Mouse (Mus musculus): ENCODE data around the gene Gm3336.

Gm3336 gene

DNA sequence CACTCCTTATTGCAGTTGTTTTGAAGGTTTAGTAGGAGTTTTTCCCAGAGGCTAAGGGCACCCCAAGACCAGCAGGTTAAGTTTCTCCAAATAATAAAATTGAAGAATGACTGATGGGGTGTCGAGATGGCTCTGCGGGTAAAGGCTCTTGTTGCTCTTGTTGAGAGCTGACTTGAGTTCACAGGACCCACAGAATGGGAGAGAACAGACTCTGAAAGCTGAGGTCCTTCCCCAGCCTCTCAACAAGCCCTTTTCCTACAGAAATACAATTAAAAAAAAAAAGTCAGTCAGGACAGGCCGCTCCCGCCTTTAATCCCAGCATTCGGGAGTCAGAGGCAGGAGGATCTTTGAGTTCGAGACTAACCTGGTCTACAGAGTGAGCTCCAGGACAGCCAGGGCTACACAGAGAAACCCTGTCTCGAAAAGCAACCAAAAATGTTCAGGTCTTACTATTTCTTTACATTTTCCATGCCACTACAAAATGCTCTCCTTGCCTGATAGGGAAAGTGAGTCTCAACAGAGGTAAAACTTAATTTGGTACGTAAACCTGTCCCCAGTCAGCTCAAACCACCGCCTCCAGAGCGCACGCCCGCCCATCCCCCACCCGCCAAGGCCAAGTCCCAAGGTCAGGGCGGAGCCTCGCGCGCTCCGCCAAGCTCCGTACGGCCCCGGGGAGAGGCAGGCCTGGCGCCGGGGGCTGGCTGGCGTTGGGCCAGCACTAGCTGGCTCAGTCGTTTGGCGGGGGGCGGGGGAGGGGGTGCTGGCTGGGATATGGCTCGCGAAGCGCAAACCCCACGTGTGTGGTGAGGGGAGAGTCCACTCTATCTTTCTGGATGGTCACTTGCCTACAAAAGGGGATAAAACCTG, 22.1 kb upstream of the Gm3336 start:
- peak; percentile 98 for DNase-seq

DNA sequence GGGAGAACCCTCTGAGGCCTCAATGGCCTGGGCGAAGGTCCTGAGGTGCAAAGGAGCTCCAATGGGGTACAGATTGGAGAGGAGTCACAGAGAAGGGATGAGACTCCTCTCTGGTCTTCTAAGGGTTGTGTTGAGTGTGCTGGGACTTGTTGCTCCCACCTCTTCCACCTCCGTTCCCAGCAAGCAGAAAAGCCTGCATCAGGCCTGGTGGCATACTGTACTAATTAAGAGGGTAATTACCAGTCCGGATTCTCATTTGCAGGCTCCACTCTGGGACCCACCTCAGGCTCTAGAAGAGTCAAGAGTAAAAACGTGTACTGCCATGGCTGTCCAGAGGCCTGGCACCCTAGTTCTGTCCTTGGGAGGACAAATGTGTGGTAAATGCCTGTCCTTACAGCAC, 21.4 kb upstream of the Gm3336 start:
- DNase-seq = no peak

DNA sequence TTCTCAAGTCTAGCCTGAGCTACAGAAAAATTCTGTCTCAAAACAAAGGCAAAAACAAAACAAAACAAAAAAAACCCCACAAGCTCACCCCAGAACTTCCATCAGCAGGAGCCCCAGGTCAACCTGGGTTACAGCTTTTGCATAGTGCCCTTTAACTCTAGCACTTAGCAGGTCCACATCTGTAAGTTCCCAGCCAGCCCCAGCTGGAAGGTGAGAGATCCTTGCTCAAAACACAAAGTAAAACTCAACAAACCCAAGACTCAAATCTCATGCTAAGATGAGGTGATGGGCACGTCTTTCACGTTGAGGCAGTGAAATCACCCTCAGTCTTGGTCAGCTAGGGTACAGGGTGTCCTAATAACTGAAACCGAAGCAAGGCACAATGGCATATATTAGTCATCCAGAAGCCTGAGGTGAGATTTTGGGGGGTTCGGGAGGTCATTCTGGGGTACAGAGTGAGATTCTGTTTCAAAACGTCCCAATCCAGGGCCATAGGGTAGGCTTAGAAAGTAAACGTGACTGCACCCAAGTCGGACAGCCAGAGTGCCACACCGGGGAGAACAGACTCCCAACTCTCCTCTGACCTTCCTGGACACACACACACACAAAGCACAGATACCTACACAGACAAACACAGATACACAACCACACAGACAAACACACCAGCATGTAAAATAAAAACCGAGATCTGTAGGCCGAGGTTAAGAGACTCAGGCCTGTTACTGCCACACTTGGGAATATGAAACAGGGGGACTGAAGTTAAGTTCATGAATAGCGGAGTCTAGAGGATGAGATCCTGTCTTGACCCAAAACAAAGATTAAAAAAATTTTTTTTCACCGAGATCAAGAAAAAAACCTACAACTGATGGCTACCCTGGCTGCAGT, 20.7 kb upstream of the Gm3336 start:
- DNase-seq = peak; percentile 96

DNA sequence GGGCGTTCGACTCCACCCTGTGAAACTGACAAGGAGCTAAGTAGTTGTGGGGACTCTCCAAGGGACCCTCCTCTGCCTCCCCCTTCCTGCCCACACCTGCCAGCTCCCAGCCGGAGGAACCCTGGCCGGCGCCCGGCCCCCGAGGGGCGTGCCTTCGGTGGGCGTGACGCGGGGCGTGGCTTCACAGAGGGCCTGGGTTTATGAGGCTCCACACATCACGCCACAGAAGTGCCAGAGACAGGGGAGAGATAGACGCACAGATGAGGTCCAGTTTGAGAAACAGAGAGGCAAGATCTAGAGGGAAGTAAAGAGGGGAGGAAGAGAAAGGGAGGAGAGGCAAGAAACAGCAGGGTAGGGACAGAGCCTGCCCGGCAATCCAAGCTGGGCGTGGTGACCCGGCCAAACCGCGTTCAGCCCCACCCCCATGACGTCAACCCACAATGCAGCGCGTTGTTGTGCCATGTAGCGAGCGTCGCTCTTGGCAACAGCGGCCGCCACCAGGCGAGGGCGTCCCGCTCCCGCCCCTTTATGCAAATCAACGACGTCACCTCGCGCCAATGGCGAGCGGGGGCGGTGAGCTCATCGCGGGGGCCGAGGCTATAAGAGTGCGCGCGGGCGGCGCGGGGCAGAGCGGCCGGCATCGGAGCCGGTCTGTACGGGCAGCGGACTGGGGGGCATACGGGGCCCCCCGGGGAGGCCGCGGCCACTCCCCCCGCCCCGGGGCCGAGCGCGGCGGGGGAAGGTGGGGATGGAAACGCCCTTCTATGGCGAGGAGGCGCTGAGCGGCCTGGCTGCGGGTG, 19.8 kb upstream of the Gm3336 start, which contains the start of gene Jund:
Gene Jund (plus strand): TSS at position 640 of the 800 bp plus-strand sequence.
- DNase-seq = peak; percentile 100

DNA sequence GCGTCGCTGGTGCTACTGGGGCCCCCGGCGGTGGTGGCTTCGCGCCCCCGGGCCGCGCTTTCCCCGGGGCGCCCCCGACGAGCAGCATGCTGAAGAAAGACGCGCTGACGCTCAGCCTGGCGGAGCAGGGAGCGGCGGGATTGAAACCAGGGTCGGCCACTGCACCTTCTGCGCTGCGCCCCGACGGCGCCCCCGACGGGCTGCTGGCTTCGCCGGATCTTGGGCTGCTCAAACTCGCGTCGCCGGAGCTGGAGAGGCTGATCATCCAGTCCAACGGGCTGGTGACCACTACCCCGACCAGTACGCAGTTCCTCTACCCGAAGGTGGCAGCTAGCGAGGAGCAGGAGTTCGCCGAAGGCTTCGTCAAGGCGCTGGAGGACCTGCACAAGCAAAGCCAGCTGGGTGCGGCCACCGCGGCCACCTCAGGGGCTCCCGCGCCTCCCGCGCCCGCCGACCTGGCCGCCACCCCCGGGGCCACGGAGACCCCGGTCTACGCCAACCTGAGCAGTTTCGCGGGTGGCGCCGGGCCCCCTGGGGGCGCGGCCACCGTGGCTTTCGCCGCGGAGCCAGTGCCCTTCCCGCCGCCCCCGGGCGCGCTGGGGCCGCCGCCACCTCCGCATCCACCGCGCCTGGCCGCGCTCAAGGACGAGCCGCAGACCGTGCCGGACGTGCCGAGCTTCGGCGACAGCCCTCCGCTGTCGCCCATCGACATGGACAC, 19.1 kb upstream of the Gm3336 start:
- DNase-seq = no peak

DNA sequence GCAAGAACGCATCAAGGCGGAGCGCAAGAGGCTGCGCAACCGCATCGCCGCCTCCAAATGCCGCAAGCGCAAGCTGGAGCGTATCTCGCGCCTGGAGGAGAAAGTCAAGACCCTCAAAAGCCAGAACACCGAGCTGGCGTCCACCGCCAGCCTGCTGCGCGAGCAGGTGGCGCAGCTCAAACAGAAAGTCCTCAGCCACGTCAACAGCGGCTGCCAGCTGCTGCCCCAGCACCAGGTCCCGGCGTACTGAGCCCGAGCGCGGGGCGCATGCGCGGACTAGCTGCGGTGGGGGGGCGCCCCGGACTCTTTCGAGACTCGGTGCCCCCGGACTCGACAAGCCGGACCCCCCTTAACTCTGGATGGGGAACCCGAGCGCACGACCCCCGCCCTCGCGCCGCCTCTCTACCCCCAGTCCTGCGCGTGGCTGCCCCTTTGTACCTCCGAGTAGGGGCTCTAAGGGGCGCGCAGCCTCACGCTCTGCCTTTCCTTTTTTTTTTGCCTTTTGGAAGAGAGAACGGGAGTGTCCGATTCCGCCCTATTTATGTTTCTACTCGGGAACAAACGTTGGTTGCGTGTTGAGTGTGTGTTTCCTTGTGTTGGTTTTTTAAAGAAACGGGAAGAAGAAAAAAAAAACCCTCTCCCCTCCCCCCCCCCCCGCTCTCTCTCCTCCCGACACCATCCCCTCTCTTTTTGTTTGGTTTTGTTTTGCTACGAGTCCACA, 18.3 kb upstream of the Gm3336 start:
- peak; percentile 99 for DNase-seq

DNA sequence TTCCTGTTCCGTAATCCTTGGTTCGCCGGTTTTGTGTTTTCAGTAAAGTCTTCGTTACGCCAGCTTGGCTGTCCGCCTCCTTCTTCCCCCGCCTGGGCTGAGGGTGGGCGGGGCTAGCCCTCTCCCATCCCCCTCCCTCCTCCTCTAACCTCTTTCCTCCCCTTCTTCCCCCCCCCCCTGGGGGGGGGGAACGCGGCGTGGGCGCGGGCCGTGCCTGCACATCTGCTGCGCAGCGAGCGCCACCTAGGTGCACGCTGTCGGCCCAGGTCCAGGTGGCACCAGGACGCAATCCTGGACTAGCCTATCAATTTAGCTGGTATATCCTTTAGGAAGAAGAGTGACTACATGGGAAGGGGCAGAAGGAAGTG, 17.8 kb upstream of the Gm3336 start:
- peak; percentile 99 for DNase-seq

DNA sequence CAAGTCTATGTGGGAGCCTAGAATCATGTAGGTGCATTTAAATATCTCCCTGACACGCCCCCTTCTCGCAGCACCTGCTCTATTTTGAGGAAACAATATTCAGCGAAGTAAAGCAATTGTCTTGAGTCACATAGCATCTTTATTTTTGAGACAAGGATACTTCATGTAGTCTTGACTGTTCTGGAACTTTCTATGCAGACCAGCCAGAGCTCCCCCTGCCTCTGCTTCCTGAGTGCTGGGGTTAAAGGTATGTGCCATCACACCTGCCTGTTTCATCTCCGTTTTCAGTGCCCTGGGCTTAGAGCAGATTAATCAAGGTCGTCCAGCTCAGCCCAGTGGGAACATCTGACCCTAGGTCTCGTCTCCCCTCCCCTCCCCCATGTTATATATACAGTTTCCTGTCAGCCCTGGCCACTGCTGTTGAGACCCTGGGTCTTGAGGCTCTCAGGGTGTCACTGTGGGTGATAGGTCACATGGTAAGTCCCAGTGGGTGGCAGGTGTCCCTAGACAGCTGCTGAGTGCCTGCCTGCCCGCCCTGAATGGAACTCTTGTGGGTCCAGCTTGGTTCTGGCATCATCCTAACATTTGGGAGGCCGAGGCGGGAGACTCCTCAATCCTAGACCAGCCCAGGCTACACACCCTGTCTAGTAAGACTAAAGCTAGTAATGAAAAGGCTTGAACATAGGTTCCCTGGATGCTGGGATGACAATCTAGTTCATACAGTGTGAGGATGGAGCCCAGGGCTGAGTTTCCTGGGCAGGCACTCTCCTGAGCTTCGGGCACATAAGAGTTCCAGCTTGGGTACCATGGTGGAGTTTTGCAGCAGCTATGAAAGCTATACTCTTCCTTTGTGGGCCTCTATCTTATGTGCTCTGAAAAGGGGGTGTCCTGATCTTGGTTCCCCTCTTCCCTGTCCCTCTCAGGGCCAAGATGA, 17.0 kb upstream of the Gm3336 start:
- DNase-seq = peak; percentile 96

DNA sequence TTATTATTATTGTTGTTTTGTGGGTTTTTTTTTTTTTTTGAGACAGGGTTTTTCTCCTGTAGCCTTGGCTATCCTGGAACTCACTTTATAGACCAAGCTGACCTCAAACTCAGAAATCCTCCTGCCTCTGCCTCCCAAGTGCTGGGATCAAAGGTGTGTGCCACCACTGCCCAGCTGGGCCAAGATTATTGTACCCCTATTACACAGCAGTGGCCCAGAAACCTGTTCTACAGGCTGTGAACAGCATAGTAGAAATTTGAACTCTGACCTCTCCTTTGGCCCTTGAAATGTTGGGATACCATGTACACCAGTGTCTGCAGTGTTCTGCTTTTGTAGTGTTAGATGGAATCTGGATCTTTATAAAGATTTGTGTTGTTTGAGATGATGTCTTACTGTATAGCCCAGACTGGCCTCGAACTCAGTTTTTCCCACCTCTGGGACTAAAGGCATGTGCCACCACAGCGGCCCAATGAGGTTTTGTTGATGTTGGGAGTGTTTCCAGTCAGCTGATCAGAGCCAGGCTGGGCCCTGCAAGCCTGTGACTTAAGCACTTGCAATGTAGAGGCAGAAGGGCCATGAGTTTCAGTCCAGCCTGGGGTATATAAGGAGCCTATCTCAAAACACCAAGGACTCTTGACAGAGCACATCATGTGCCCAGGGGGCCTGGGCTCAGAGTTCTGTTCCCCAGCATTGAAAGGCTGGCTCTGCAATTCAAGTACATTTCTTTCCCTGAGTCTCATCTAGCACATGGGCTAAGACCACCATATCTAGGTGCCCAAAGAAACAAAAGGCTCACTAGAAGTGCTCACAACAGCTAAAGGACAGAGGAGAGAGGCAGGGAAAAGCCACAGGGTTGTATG, 16.1 kb upstream of the Gm3336 start:
- peak; percentile 95 for DNase-seq

DNA sequence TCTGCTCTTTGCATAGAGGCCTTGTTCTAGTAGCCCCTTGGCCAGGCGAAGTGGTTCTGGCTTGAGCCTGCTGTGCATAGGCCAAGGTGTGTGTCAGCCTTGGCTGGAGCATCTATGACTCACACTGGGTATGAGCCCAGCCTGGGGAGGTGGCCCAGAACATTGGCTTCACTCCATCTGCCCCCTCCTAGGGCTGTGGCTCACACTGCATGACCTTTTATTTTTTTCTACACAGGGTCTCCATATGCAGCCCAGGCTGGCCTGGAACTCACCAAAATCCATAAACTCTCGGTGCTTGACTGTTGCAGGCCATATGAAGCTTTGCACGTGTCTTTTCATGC, 15.5 kb upstream of the Gm3336 start:
- DNase-seq = peak; percentile 99

DNA sequence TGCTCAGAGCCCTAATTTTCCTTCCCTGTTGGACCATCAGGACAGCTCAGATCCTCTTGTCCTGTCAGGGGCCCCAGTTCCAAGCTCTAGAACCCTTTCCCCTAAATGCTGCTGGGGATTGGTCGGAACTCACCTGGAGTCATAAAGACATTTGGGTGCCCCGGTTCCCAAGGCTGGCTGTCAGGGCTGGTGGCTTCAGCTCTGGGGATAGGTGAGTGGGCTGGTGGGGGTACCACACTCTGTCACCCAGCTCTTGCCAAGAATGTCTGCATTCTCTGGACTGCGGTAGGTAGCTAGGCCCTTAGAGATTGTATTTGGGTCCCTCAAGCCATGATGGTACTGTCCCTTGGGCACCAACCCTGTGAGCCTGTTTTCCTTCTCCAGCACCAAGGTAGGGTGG, 15.1 kb upstream of the Gm3336 start, which contains the start of gene Iqcn:
Gene Iqcn (plus strand): TSS at position 171 of the 400 bp plus-strand sequence.
- DNase-seq = peak; percentile 95

DNA sequence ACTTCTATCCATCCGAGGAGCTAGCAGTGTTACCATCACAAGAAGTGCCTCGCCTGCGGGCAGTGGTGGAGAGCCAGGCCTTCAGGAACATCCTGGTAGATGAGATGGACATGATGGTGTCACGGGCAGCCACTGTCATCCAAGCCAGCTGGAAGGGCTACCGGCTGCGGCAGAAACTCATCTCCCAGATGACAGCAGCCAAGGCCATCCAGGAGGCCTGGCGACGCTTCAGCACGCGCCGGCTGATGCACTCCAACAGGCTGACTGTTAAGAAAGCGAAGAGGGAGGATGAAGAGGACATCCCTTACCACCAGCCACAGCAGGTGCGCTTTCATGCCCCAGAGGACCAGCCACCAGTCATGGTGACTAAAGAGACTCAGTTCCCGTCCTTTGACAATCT, 10.1 kb upstream of the Gm3336 start:
- peak; percentile 93 for DNase-seq

DNA sequence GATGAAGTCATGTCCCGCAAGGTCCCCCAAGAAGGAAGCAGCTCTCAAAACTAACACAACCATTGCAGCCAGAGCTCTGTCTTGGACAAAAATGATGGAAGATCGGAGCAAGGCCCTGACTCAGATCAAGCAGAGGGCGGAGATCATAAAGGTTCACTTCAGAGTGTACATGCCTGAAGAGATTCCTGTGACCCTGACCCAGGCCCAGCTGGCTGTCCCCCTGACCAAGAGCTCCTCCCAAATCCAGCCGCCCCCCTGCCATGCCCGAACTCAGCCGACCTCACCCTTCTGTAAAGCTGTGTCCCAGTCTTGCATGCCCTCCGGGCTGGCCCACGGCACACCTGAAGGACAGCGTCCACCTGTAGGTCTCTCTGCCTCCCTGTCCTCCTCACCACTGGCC, 8.5 kb upstream of the Gm3336 start:
- DNase-seq = peak; percentile 91

DNA sequence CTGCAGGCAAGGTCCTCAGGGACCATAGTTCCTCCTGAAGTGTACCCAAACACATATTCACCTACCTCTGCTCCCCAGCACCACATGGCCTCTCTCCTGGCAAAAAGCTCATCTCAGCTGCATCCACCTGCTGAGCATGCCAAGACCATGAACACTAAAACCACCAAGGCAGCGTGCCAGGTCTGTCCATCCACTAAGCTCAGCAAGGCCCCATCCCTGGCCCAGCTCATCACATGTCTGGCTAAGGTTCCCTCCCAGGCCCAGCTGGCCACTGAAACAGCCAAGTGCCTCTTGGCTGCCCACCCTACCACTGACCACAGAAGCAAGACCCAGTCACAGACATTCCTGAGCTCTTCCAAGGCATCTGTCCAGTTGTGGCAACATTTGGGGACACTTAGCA, 8.0 kb upstream of the Gm3336 start:
- DNase-seq = peak; percentile 97

DNA sequence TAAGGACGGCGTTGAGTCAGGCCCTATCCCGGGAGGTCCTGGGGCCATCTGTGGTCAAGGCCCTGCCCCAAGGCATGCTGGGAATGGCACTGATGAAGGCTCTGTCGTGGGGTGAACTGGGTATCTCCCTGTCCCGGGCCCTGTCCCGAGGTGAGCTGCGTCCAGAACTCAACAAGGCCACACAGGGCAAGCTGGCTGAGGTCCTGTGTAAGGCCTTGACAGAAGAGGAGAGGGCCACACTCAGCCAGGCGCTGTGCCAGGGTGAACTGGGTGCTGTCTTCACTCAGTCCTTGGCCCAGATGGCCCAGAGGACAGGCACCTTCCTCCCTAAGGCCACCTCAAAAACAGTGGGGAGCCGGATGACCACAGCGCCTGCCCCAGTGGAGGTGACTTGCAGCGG, 7.3 kb upstream of the Gm3336 start:
- DNase-seq = peak; percentile 93

DNA sequence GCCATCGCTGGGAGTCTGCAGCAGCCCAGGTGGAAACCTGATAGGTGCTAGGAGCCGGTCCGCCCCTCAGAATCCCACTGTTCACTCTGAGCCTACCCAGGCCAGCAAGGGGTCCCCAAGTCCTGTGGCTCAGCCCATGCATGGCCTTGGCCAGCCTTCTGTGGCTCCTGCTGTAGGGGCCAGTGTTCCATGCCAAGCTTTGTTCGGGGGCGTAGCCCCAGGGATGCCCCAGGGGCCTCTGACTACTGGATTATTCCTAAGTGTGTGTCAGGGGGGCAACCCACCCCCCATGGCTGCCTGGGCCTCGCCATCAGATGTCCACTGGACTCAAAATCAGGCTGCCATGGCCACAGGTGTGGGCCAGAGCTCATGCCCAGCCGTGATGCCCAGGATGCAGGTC, 4.4 kb upstream of the Gm3336 start:
- peak; percentile 92 for DNase-seq

DNA sequence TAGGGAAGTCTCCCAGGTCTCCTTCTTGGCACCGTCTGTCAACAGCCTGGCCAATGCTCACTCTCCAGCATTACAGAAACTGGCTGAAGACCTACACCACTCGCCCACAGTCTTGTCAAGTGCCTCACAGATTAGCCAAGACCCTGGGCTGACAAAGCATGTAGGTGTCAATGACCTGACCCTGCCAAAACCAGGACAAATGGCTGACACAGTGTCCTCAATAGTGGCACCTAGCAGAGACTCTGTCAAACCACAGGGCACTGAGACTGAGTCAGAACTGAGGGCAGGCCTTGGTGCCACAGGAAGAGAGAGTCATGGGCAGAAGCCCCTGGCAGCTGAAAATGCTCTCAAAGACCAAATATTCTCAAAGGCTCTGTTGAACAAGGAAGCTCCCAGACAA, 3.3 kb upstream of the Gm3336 start:
- DNase-seq = peak; percentile 87

DNA sequence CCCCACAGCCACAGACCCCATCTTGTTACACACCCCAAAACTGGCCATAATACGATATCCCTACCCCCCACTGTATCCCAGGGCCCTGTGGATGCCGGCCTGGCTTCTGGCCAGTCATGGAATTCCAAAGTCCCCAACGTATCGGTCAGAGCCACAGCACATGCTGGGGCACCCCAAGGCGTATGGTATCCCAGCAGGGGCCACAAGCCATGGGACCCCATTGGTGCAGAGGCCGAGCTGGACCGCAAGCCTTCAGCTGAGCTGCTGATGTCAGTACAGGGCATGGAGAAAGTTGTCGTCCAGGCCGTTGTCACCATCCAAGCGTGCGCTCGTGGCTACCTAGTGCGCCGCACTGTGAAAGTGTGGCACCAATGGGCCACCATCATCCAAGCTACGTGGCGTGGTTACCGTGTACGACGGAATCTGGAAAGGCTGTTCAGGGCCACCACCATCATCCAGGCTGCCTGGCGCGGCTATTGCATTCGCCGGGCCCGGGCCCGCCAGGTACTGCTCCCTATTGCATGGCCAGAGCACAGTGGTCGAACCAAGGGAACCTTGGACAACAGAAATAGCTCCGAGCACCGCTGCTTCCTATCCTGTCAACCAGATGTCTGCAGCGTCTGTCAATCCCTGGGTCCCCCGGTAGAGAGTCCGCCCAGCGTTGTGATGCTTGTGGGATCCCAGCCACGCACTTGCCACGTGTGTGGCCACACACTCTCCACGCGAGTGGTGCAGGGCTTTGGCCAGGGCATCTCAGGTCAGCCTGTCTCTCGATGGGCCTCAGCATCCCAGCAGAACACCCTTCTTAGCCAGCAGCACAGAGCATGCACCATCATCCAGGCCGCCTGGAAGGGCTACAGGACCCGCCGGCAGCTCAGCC, 1.6 kb upstream of the Gm3336 start:
- peak; percentile 92 for DNase-seq
